Mouse (Mus musculus): Measurements from ENCODE around the gene Cd276. TPM values are rescaled to one million over a fixed set of nuclear protein-coding genes. Genes with fewer than 3 reads are reported as not detected.

The Cd276 gene
- polyA plus RNA-seq, 1 experiment from 2014 or later = 58.6 TPM

DNA sequence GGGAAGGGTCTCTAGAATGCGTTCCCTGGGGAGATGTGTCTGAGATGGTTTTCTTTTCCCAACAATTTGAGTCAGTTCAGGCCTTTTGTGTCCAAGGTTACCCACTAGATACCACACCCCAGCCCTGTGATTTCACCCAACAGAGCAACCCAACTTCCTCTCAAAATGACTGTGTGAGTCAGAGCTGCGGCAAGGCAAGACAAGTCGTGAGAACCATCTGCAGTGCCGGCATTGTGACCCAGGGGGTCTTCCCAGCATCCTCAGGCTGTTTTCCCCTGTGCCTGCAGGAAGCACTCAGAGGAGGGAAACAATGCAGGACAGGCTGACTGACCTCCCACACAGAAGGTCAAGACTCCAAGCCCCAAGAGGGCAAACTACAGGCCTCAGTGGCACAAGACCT, 6.3 kb downstream of the Cd276 start:
- Histone ChIP-seq H3K4me1 (peaks cover 52% of the 10 kb centered on the region), H3K27me3 (no peaks in the 10 kb centered on the region), H3K4me2 (no peak overlapping the region), H3K4me3 (no peak overlapping the region), H3K9ac (no peak overlapping the region), H3K9me3 (no peaks in the 10 kb centered on the region), H3K36me3 (no peaks in the 10 kb centered on the region), H3K27ac (no peak overlapping the region)
- ATAC-seq (ENCODE audit: insufficient number of reproducible peaks, insufficient read depth, low FRiP score, low TSS enrichment, low read depth) = no peak
- WGBS = 46% methylated on average over 4 of the region's 4 CpGs

DNA sequence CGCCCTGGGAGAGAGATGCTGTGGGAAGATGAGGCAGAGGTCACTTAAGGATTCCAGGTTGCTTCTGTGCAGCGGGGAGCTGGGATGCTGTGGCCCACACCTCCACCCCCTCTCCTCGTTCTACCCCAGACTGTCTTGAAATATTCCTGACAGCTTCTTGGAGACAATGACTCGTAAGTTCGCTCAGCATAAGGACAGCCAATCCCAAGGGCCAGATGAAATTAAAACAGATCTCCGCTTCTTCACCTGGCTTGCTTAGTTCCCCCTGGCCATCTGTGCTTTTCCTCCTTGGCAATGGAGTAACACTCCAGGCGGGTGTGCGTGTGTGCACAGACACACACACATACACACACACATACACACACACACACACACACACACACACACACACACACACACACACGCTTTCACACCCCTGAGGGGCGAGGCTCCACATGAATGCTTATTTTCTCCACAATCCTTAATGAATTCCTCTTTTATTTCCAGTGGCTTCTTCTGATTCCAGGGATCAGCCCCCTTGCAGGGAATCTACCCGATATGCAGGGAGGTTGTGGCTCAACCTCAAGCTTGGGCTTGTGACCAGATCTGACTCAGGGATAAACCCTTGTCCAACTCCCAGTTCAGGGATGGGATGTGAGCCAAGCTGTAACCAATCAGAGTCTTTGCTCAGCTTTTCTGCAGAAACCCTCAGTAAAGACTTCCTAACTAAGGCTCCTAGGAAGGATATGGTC, 8.4 kb downstream of the Cd276 start:
- no peak overlapping the region for H3K4me3 ChIP-seq
- H3K4me2 ChIP-seq = no peak overlapping the region
- H3K27me3 ChIP-seq = no peaks in the 10 kb centered on the region
- WGBS = 77% methylated on average over 11 of the region's 11 CpGs
- ATAC-seq (ENCODE audit: insufficient number of reproducible peaks, insufficient read depth, low FRiP score, low TSS enrichment, low read depth) = no peak
- no peak overlapping the region for H3K9ac ChIP-seq
- H3K27ac ChIP-seq = no peak overlapping the region
- H3K36me3 ChIP-seq = no peaks in the 10 kb centered on the region
- peaks cover 47% of the 10 kb centered on the region for H3K4me1 ChIP-seq
- H3K9me3 ChIP-seq = no peaks in the 10 kb centered on the region

DNA sequence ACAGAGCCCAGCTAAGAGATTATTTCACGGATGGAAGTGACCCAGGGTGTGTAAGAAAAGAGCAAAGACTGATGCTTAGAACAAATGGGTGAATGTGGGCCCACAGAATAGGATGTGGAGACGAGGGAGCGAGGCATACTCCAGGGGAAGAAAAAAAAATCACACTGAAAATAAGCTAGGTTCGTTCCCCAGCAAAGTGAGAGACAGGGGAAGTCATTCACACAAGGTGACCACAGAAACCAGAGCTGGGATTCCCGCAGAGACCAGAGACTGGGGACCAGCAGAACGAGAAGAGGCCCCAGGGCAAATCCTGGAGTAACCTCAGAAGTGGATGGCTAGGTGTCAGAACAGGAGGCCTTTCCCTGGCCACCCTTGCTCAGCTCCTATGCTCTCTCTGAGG, 9.8 kb downstream of the Cd276 start:
- 45% methylated on average over 6 of the region's 6 CpGs for WGBS
- Histone ChIP-seq H3K36me3 (peaks cover 3% of the 10 kb centered on the region), H3K9me3 (no peaks in the 10 kb centered on the region), H3K27me3 (no peaks in the 10 kb centered on the region), H3K4me3 (no peak overlapping the region), H3K4me2 (no peak overlapping the region), H3K4me1 (peaks cover 49% of the 10 kb centered on the region), H3K27ac (no peak overlapping the region), H3K9ac (no peak overlapping the region)
- ATAC-seq (ENCODE audit: insufficient number of reproducible peaks, insufficient read depth, low FRiP score, low TSS enrichment, low read depth) = no peak

DNA sequence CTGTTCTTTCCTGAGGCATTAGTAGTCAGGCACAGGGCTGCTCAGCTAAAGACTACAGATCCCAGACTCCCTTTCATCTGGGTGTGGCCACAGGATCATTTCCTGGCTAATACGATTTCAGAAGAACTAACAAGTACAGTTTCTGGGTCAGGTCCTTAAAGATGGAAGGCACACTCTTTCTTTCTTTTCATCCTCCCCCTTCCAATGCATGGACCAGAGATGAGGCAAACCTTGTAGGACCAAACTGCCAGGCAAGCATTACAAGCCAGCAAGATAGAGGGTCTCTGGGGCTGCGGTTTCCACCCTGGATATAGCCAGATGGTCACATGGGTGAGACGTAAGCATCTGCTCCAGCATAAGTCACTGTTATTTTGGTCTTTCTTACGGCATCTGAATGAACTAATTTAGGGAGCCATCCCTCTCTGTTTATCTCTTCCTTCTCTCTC, 10.3 kb downstream of the Cd276 start:
- Histone ChIP-seq H3K27ac (no peak overlapping the region), H3K4me1 (peaks cover 46% of the 10 kb centered on the region), H3K27me3 (no peaks in the 10 kb centered on the region), H3K9me3 (no peaks in the 10 kb centered on the region), H3K4me3 (no peak overlapping the region), H3K4me2 (0 out of 2 replicates have a peak overlapping the region, but pooled peaks have one; percentile 12), H3K9ac (no peak overlapping the region), H3K36me3 (peaks cover 8% of the 10 kb centered on the region)
- 60% methylated on average over 4 of the region's 4 CpGs for whole genome bisulfite sequencing
- ATAC-seq (ENCODE audit: insufficient number of reproducible peaks, insufficient read depth, low FRiP score, low TSS enrichment, low read depth) = no peak

DNA sequence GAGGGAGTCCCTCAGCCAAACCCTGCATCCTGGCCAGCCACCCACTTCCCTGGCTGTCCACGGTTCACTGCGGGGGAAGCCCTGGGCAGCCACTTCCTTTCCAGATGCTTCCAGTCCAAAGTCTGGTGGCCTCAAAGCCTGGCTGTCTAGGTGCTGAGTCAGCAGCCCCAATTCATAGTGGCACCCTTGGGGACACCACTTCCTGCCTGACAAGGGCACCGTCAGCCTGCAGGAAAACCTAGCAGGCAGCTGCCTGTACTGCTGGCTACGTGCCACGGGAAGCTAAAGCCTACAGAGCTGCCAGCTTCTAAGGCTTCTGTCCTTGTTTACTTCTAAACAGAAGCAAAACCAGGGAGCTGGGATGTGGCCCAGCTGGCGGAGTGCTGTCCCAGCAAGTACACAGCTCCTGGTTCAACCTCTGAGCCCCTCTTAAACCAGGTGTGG, 13.3 kb downstream of the Cd276 start:
- peaks cover 27% of the 10 kb centered on the region for H3K36me3 ChIP-seq
- H3K27ac ChIP-seq = 0 out of 2 replicates have a peak overlapping the region, but pooled peaks have one; percentile 5
- H3K9ac ChIP-seq = no peak overlapping the region
- H3K9me3 ChIP-seq = no peaks in the 10 kb centered on the region
- H3K27me3 ChIP-seq = no peaks in the 10 kb centered on the region
- peaks cover 22% of the 10 kb centered on the region for H3K4me1 ChIP-seq
- WGBS = 43% methylated on average over 6 of the region's 6 CpGs
- H3K4me2 ChIP-seq = no peak overlapping the region
- peak; percentile 27; the same call in 1 of the 2 replicates for ATAC-seq (ENCODE audit: insufficient number of reproducible peaks, insufficient read depth, low FRiP score, low TSS enrichment, low read depth)
- H3K4me3 ChIP-seq = no peak overlapping the region

DNA sequence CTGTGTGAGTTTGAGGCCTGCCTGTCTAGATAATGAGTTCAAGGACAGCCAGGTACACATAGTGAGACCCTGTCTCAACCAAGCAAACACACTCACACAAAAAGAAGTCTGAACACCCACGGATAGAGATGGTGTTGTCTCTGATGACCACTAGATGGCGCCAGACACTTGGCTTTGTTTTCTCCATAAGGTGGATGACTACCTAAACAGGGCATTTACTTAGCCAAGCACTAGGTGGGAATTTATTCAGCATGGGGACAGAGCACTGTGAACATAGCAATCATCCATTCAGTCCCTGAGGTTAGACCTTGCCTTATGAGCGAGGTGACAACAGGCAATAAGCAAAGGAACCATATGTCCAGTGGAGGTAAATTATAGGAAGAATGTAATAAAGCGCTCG, 15.4 kb downstream of the Cd276 start:
- Histone ChIP-seq H3K9ac (no peak overlapping the region), H3K9me3 (no peaks in the 10 kb centered on the region), H3K4me3 (no peak overlapping the region), H3K36me3 (peaks cover 45% of the 10 kb centered on the region), H3K4me2 (no peak overlapping the region), H3K27ac (no peak overlapping the region), H3K27me3 (no peaks in the 10 kb centered on the region), H3K4me1 (peaks cover 15% of the 10 kb centered on the region)
- no peak for ATAC-seq (ENCODE audit: insufficient number of reproducible peaks, insufficient read depth, low FRiP score, low TSS enrichment, low read depth)
- 51% methylated on average over 5 of the region's 5 CpGs for WGBS

DNA sequence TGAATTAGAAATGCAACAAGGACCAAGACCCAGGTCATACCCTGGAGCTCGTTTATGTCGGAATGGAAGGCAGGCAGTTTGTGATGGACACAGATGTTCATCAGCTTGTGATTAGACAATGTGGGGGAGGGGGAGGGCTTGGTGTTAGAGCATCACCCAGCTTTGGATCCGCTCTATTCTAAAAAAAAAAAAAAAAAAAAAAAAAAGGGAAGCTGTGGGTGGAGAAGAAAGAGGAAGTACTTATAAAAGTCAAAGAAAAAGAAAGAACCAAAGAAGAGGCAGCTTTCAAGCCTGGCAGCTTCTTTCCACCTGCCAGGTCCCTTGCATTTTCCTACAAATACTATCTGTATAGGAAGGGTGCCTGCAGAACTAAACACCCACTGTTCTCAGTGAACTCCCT, 17.5 kb downstream of the Cd276 start:
- Histone ChIP-seq H3K9ac (no peak overlapping the region), H3K27me3 (no peaks in the 10 kb centered on the region), H3K4me3 (no peak overlapping the region), H3K4me2 (no peak overlapping the region), H3K27ac (no peak overlapping the region), H3K36me3 (peaks cover 64% of the 10 kb centered on the region), H3K4me1 (peaks cover 12% of the 10 kb centered on the region), H3K9me3 (no peaks in the 10 kb centered on the region)
- 75% methylated on average over 3 of the region's 3 CpGs for WGBS
- no peak for ATAC-seq (ENCODE audit: insufficient number of reproducible peaks, insufficient read depth, low FRiP score, low TSS enrichment, low read depth)

DNA sequence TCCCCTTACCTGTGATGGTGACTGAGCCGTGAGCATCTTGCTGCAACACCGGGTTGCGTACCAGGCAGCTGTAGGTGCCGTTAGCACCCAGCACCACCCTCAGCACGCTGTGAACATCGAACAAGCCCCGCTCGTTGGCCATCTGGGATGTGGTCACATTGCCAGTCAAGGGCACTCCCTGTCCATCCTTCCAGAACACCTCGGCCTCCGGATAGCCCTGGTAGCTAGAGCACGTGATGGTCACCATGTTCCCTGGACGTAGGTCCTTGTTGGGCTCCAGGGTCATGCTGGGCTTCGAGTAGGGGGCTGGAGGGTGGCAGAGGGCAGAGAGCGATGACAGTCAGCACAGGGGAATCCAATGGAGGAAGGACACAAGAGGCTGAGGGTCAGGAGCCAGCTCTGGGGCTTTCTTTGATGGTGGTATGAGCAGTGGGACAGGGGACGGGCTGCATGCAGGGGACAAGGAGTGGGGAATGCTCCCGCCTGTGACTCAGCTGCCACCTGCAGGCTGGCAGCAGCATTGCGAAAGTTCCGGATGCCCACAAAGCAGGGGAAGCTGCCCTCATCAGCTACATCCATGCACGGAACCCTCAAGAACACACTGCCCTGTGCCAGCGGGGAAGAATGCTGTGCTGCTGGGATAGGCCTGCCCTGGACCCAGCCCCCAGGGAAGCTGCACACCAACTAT, 19.6 kb downstream of the Cd276 start:
- no peak overlapping the region for H3K4me3 ChIP-seq
- no peak overlapping the region for H3K9ac ChIP-seq
- peaks cover 82% of the 10 kb centered on the region for H3K36me3 ChIP-seq
- 79% methylated on average over 20 of the region's 20 CpGs for WGBS
- no peaks in the 10 kb centered on the region for H3K9me3 ChIP-seq
- 0 out of 2 replicates have a peak, but pooled peaks cover 2% of the 10 kb centered on the region for H3K4me1 ChIP-seq
- ATAC-seq (ENCODE audit: insufficient number of reproducible peaks, insufficient read depth, low FRiP score, low TSS enrichment, low read depth) = 0 out of 2 replicates have a peak, but pooled peaks have one; percentile 54
- no peak overlapping the region for H3K4me2 ChIP-seq
- no peak overlapping the region for H3K27ac ChIP-seq
- H3K27me3 ChIP-seq = no peaks in the 10 kb centered on the region

DNA sequence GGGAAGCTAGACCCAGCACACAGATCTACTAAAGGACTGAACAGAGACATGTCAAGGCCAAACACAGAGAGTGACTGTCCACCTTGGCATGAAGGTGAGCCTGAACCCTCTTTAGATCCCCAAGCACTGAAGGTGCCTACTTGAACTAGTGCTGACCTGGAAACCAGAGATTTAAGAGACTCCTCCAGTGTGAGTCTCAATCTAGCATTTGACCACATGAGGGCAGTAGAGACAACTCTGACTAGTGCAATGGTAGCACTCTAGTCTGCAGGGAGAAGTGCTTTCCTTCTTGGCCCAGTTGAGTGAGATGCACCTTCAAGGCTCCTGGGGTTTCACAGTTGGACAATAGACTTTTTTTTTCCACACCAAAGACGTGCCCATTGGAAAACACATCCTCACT, 20.5 kb downstream of the Cd276 start:
- H3K4me3 ChIP-seq = no peak overlapping the region
- H3K9ac ChIP-seq = no peak overlapping the region
- no peaks in the 10 kb centered on the region for H3K9me3 ChIP-seq
- H3K36me3 ChIP-seq = peaks cover 84% of the 10 kb centered on the region
- WGBS = 31% methylated on average over 1 of the region's 1 CpGs
- ATAC-seq (ENCODE audit: insufficient number of reproducible peaks, insufficient read depth, low FRiP score, low TSS enrichment, low read depth) = no peak
- no peak overlapping the region for H3K27ac ChIP-seq
- no peaks in the 10 kb centered on the region for H3K27me3 ChIP-seq
- 0 out of 2 replicates have a peak, but pooled peaks cover 3% of the 10 kb centered on the region for H3K4me1 ChIP-seq
- no peak overlapping the region for H3K4me2 ChIP-seq

DNA sequence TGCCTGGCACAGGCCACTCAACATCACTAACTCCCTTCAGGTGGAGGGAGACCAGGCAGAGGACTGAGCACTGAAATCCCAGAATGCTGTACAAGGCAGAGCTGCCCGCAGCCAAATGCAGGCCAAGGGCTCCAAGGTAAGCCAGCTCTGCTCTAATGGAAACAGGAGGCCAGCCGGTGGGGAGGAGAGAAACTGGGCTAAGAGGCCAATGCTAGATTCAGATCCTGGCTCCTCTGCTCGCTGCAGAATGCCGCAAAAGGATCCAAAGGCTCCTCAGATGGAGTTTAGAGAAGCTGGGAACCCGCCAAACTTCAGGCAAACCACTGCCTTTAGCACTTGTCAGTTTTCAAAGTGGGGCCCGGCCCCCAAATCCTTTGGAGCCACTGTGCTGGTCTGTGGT, 21.9 kb downstream of the Cd276 start:
- 87% methylated on average over 6 of the region's 6 CpGs for WGBS
- Histone ChIP-seq H3K4me2 (no peak overlapping the region), H3K4me1 (0 out of 2 replicates have a peak, but pooled peaks cover 3% of the 10 kb centered on the region), H3K9me3 (no peaks in the 10 kb centered on the region), H3K4me3 (no peak overlapping the region), H3K27ac (no peak overlapping the region), H3K9ac (no peak overlapping the region), H3K27me3 (no peaks in the 10 kb centered on the region), H3K36me3 (peaks cover 88% of the 10 kb centered on the region)
- ATAC-seq (ENCODE audit: insufficient number of reproducible peaks, insufficient read depth, low FRiP score, low TSS enrichment, low read depth) = no peak

DNA sequence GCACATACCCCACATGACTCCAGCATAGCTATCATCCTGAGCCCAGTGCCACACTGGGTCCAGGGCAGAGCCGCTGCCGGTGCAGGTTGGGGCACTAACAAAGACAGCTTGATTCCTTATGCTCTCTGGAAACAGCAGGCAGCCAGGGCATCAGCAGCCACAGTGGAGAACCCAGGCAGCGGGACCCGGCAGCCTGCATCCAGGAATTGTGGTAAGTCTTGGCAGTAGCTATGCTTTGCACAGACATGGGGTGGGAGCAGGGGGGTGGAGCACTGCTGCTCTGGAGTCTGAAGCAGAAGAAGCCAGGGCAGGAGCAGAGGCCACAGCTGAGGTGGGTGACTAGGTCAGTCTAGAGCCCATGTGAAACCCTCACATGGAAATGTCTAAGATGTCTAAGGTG, 23.0 kb downstream of the Cd276 start:
- peaks cover 90% of the 10 kb centered on the region for H3K36me3 ChIP-seq
- no peak overlapping the region for H3K9ac ChIP-seq
- no peak overlapping the region for H3K27ac ChIP-seq
- WGBS = 90% methylated on average over 4 of the region's 4 CpGs
- no peak for ATAC-seq (ENCODE audit: insufficient number of reproducible peaks, insufficient read depth, low FRiP score, low TSS enrichment, low read depth)
- no peaks in the 10 kb centered on the region for H3K9me3 ChIP-seq
- no peak overlapping the region for H3K4me2 ChIP-seq
- H3K4me3 ChIP-seq = no peak overlapping the region
- 0 out of 2 replicates have a peak, but pooled peaks cover 3% of the 10 kb centered on the region for H3K4me1 ChIP-seq
- no peaks in the 10 kb centered on the region for H3K27me3 ChIP-seq

DNA sequence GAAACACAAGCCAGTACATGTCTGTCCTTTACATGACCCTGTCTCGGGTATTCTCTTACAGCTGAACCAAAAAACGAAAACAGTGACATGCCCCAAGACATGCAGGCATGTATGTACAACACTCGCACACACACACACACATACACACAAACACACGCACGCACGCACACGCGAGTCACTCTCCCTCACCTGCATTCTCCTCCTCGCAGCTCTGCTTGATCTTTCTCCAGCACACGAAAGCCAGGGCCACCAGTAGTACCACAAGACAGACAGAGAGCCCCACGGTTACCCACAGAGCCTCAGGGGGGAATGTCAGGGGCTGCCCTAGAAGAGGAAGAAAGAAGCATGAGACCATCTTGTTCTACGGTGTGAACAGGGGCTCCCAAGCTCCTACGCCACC, 24.8 kb downstream of the Cd276 start:
- 79% methylated on average over 13 of the region's 13 CpGs for WGBS
- H3K27ac ChIP-seq = no peak overlapping the region
- H3K9ac ChIP-seq = no peak overlapping the region
- H3K36me3 ChIP-seq = peaks cover 91% of the 10 kb centered on the region
- H3K4me1 ChIP-seq = 0 out of 2 replicates have a peak, but pooled peaks cover 3% of the 10 kb centered on the region
- H3K27me3 ChIP-seq = no peaks in the 10 kb centered on the region
- no peak overlapping the region for H3K4me2 ChIP-seq
- no peaks in the 10 kb centered on the region for H3K9me3 ChIP-seq
- H3K4me3 ChIP-seq = no peak overlapping the region
- ATAC-seq (ENCODE audit: insufficient number of reproducible peaks, insufficient read depth, low FRiP score, low TSS enrichment, low read depth) = no peak

Measured in embryonic facial prominence, embryonic 13.5 days (tissue).